Mouse (Mus musculus) liver, embryonic 13.5 days (tissue): ENCODE measurements around the gene S1pr3. TPM values are rescaled to one million over a fixed set of nuclear protein-coding genes. Genes with fewer than 3 reads are reported as not detected.

Experiments
- ATAC-seq: fragments of 200-750 bp; cut with Nextera tagmentation; 2 replicates; pipeline ENCODE4 v1.8.0; 2017; ENCODE audit warnings: low read depth, mild to moderate bottlenecking, moderate number of reproducible peaks, moderate library complexity
- DNase-seq: peaks from one replicate; pipeline ENCODE4 v3.0.0; 2022
- H3K27ac ChIP-seq: fragments of 300-500 bp; sonication (generic); 2 replicates; pipeline ENCODE4 v1.5.1; 2015; ENCODE audit warnings: moderate library complexity, mild to moderate bottlenecking, inconsistent platforms
- H3K27me3 ChIP-seq: fragments of 300-500 bp; sonication (generic); 2 replicates; pipeline ENCODE4 v1.6.1; 2015; ENCODE audit warnings: mild to moderate bottlenecking, inconsistent platforms
- H3K36me3 ChIP-seq: fragments of 300-500 bp; sonication (generic); 2 replicates; pipeline ENCODE4 v1.6.1; 2015; ENCODE audit warnings: mild to moderate bottlenecking, inconsistent platforms
- H3K4me1 ChIP-seq: fragments of 300-500 bp; sonication (generic); replicated peaks from 2 replicates; pipeline ENCODE4 v1.6.1; 2015; ENCODE audit warnings: inconsistent platforms
- H3K4me2 ChIP-seq: fragments of 300-500 bp; sonication (generic); 2 replicates; pipeline ENCODE4 v1.6.1; 2015; ENCODE audit warnings: inconsistent platforms, mild to moderate bottlenecking, moderate library complexity
- H3K4me3 ChIP-seq: fragments of 300-500 bp; sonication (generic); replicated peaks from 2 replicates; pipeline ENCODE4 v1.5.1; 2015; ENCODE audit warnings: mild to moderate bottlenecking, inconsistent platforms
- H3K9ac ChIP-seq: fragments of 300-500 bp; sonication (generic); 2 replicates; pipeline ENCODE4 v1.6.1; 2015; ENCODE audit warnings: mild to moderate bottlenecking, inconsistent platforms
- H3K9me3 ChIP-seq: fragments of 300-500 bp; sonication (generic); replicated peaks from 2 replicates; pipeline ENCODE4 v1.6.1; 2016; ENCODE audit warnings: inconsistent platforms
- WGBS: fragments of 180-500 bp; shearing (Covaris S2); methylation state at CpG from one replicate; pipeline ENCODE4 v1.1.7; 2015; ENCODE audit not compliant: insufficient replicate concordance; 5-methylcytosine and 5-hydroxymethylcytosine counted together
- polyA plus RNA-seq: library from polyadenylated mRNA; unstranded; fragments of >200 nt; fragmentation: Nextera tagmentation; extraction: Ambion mirVana; gene quantifications from 2 replicates; pipeline ENCODE4 v1.2.1, GENCODE M21; 2015

The S1pr3 gene
- polyA plus RNA-seq, 1 experiment from 2014 or later: 1.8 TPM

DNA sequence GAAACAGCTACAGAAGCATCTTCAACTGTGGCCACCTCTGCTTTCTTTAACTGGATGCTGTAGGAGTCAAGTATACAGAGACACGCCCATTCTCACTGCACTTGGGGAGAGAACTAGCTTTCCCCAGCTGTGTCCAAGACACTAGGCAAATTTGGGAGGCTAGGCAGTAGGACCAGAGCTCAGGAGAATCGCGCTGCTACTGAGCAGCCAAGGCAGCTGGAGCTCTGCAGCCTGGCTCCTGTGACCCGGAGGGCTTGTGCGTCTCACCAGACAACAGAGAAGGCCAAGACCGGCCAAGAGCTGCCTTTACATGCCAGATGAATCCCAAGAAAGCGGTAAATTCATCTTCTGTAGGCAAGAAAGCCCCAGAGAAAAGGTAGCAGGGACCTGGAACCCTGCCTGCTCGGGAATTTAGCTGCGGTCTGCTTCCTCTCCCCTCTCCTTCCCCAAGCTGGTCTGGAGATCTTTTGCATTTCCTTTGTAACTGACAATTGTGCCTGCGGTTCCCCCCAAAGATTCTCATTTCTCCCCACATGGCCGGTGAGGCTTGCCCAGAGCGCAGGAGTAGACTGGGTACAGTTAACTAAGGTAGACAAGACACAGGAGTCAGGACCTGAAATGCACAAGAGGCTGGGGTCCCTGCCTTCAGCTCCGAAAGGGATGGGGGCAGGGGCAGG is 760 bp upstream of the S1pr3 start:
- Histone ChIP-seq H3K4me1 (no peaks in the 10 kb centered on the region), H3K4me3 (no peak overlapping the region), H3K4me2 (0 out of 2 replicates have a peak overlapping the region, but pooled peaks have one; percentile 59), H3K36me3 (no peaks in the 10 kb centered on the region), H3K9ac (no peak overlapping the region), H3K9me3 (no peaks in the 10 kb centered on the region), H3K27ac (no peak overlapping the region), H3K27me3 (peaks cover 44% of the 10 kb centered on the region)
- DNase-seq (no peak), ATAC-seq (no peak)
- 17% methylated on average over 13 of the region's 13 CpGs for WGBS

DNA sequence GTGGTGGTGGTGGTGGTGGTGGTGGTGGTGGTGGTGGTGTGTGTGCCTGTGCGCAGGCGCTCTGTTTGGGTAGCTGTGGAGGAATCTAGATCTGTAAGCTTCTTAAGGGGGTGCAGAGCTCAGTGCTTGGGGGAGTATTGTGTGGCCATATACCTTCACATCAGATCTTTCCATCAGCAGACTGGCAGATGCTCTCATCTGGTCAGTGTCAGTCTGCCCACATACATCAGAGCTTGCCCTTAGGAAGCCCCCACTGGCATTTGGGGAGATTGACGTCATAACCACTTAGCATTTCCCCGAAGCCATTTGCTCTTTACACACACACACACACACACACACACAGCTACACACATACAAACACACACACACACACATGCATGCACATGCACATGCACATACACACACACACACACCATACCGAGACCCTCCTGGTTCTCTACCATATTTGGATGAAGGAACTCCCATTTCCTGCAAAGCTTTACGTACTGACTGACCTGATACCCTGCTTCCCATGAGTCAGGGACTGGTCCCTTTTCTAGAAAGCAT is 1.6 kb downstream of the S1pr3 start:
- WGBS: 57% methylated on average over 6 of the region's 6 CpGs
- Histone ChIP-seq H3K36me3 (no peaks in the 10 kb centered on the region), H3K4me1 (no peaks in the 10 kb centered on the region), H3K4me3 (no peak overlapping the region), H3K27ac (no peak overlapping the region), H3K4me2 (no peak overlapping the region), H3K9me3 (no peaks in the 10 kb centered on the region), H3K27me3 (peaks cover 44% of the 10 kb centered on the region), H3K9ac (no peak overlapping the region)
- DNase-seq (no peak), ATAC-seq (no peak)

DNA sequence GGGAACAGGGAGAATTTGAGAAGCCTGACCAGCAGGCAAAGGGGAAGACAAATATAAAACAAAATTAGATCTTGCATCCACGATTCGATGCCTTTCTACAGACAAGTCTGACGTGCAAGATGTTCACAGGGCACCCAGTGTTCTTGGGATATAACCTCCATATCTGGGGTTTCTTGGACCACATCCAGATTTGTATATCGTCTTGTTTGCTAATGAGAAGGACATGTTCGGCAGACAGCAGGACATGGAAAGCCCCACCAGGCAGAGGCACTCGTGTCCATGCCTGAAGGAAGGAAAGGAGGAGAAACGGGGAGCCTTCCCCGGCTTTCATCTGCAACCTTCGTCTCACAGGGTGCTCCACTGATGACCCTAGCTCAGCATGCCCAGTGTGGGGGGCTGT is 2.8 kb downstream of the S1pr3 start:
- Histone ChIP-seq H3K27me3 (peaks cover 44% of the 10 kb centered on the region), H3K36me3 (no peaks in the 10 kb centered on the region), H3K4me1 (no peaks in the 10 kb centered on the region), H3K9me3 (no peaks in the 10 kb centered on the region), H3K27ac (no peak overlapping the region), H3K4me2 (no peak overlapping the region), H3K4me3 (no peak overlapping the region), H3K9ac (no peak overlapping the region)
- no peak for DNase-seq
- 68% methylated on average over 9 of the region's 9 CpGs for WGBS
- ATAC-seq: no peak

DNA sequence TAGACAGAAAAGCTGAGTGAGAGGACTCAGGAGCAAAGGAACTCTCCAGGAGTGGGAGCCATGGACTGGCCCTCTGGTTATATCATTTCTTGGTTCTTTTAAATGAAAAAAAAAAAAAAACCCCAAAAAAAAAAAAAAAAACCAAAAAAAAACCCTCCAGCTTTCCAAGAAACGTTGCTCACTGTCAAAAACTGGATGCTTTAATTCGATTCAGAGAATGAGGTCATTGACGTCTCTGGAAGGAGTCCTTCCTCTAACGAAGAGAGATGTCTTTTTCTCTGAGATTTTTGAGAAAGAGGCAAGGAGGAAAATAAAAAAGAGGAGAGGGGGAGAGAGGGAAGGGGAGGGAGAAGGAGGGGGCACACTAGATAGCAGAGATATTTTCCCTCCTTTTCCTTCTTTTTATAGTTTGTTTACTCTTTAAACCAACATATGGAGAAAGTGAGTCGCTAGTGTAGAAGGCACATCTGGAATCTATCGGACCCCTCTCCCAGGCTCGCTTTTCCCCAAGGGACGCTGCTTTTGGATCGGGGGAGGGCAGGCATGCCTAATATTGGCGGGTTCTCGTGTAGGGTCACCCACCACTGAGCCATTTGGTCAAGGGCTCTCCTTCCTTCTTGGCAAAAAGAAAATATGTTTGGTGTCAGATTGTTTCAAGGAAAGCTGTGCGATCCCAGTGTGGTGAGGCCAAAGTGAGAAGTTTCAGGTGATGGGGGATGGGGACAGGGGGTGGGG is 3.4 kb downstream of the S1pr3 start:
- H3K9ac ChIP-seq: no peak overlapping the region
- ATAC-seq (no peak), DNase-seq (no peak)
- H3K27me3 ChIP-seq: peaks cover 38% of the 10 kb centered on the region
- no peak overlapping the region for H3K27ac ChIP-seq
- H3K4me2 ChIP-seq: no peak overlapping the region
- no peaks in the 10 kb centered on the region for H3K4me1 ChIP-seq
- WGBS: 53% methylated on average over 12 of the region's 12 CpGs
- H3K4me3 ChIP-seq: no peak overlapping the region
- no peaks in the 10 kb centered on the region for H3K9me3 ChIP-seq
- no peaks in the 10 kb centered on the region for H3K36me3 ChIP-seq

DNA sequence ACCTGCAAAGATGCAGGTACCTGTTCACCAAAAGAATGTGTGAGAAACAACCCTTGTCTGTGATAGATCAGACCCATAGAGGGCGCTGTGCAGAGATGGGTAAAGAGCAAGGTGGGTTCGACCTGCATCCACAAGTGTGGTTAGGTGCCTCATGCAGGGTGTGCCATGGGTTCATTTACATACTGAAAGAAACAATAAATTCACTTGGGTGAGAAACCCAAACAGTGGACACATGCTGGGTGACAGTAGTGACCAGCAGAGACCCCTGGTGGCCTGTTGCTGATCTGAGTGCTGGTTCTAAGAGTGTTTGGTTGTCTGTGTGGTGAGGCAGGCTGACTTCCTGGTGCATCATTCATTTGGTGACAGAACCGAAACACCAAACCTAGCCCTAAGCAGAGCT is 5.0 kb downstream of the S1pr3 start:
- 36% methylated on average over 3 of the region's 3 CpGs for WGBS
- Histone ChIP-seq H3K27me3 (peaks cover 22% of the 10 kb centered on the region), H3K4me3 (no peak overlapping the region), H3K27ac (no peak overlapping the region), H3K9ac (no peak overlapping the region), H3K4me1 (no peaks in the 10 kb centered on the region; the same call in 1 of the 2 replicates), H3K9me3 (no peaks in the 10 kb centered on the region), H3K4me2 (no peak overlapping the region), H3K36me3 (no peaks in the 10 kb centered on the region)
- no peak for ATAC-seq
- DNase-seq: no peak

DNA sequence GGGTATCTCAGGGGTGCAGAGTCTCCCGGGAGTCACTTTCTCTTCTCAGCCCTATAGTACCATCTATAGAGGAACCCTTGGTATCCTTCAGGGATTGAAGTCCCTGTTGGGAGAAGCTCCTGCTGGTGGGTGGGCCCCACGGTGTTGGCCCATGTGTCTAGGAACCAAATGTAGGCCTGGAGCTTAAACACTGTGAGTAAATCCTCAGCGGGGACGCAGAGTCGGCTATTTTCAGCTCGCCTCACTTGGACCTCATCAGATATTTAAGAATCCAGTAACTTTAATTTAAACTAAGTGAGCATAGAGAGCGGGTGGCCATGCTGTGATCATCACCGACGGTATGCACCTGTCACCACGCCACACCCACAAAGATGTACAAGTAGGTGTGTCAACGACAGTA is 8.3 kb downstream of the S1pr3 start:
- H3K9ac ChIP-seq: no peak overlapping the region
- 77% methylated on average over 11 of the region's 11 CpGs for WGBS
- DNase-seq (no peak), ATAC-seq (no peak)
- H3K4me2 ChIP-seq: no peak overlapping the region
- no peaks in the 10 kb centered on the region for H3K36me3 ChIP-seq
- no peaks in the 10 kb centered on the region; the same call in 1 of the 2 replicates for H3K4me1 ChIP-seq
- no peak overlapping the region for H3K4me3 ChIP-seq
- H3K27ac ChIP-seq: no peak overlapping the region
- H3K27me3 ChIP-seq: no peaks in the 10 kb centered on the region
- H3K9me3 ChIP-seq: no peaks in the 10 kb centered on the region

DNA sequence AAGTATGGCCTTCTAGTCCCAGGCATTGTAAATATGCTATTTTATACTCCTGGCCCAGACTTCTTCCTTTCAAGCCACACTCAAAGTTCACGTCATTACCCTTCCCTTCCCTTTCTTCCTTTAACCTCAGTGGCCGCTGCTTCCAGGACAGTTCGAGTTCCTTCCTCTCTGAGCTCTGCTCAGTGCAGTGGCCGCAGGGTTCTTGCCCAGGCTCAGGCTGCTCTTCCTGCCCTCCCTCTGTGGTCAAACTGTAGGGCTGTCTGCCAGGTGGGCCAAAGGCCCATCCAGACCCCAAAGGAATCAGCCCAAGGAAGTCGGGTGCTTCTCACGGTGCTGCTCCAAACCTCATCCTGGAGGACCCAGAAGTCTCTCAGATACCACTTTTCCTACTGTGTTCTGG is 9.4 kb downstream of the S1pr3 start:
- Histone ChIP-seq H3K9me3 (no peaks in the 10 kb centered on the region), H3K27me3 (no peaks in the 10 kb centered on the region), H3K27ac (peak overlapping the region; percentile 34; the same call in 1 of the 2 replicates), H3K4me1 (no peaks in the 10 kb centered on the region; the same call in 1 of the 2 replicates), H3K36me3 (no peaks in the 10 kb centered on the region), H3K4me3 (no peak overlapping the region), H3K4me2 (no peak overlapping the region), H3K9ac (no peak overlapping the region)
- DNase-seq: no peak
- 32% methylated on average over 6 of the region's 6 CpGs for WGBS
- no peak for ATAC-seq

DNA sequence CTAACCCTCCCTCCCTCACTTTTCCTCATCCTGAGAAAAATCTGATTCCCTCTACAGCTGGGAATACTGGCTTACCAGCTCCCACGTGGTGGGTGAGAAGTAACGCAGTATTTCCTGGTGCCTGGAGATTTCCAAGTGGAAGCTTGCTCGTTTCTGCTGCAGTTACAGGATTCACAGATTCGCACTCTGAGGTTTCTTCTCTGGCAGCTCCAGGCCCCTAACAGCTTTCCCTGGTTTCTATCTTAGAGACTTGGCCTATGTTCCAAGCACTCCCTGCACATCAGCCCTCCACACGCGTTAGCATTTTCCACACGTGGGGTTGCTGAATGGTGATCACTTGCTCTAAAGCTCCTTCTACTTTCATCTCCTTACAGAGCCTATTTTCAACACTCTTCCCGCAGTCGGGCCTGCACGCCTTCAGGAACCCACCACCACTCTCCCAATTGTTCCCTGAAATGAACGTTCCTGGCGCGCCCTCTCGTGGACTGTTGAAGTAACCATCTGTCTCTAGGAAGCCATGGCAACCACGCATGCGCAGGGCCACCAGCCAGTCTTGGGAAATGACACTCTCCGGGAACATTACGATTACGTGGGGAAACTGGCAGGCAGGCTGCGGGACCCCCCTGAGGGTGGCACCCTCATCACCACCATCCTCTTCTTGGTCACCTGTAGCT is 10.0 kb downstream of the S1pr3 start:
- WGBS: 8% methylated on average over 20 of the region's 20 CpGs
- ATAC-seq: no peak

DNA sequence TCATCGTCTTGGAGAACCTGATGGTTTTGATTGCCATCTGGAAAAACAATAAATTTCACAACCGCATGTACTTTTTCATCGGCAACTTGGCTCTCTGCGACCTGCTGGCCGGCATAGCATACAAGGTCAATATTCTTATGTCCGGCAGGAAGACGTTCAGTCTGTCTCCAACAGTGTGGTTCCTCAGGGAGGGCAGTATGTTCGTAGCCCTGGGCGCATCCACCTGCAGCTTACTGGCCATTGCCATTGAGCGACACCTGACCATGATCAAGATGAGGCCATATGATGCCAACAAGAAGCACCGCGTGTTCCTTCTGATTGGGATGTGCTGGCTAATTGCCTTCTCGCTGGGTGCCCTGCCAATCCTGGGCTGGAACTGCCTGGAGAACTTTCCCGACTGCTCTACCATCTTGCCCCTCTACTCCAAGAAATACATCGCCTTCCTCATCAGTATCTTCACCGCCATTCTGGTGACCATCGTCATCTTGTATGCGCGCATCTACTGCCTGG is 10.6 kb downstream of the S1pr3 start:
- Histone ChIP-seq H3K9ac (no peak overlapping the region), H3K36me3 (no peaks in the 10 kb centered on the region), H3K4me3 (no peak overlapping the region), H3K27me3 (no peaks in the 10 kb centered on the region), H3K27ac (no peak overlapping the region), H3K4me1 (no peaks in the 10 kb centered on the region; the same call in 1 of the 2 replicates), H3K4me2 (no peak overlapping the region), H3K9me3 (no peaks in the 10 kb centered on the region)
- 68% methylated on average over 19 of the region's 19 CpGs for WGBS
- ATAC-seq (no peak), DNase-seq (no peak)

More for the DNA sequence above, 10.0 kb downstream of the S1pr3 start:
- DNase-seq: peak; percentile 64
- Histone ChIP-seq H3K4me2 (no peak overlapping the region), H3K27me3 (no peaks in the 10 kb centered on the region), H3K9me3 (no peaks in the 10 kb centered on the region), H3K4me3 (no peak overlapping the region), H3K4me1 (no peaks in the 10 kb centered on the region; the same call in 1 of the 2 replicates), H3K27ac (peak overlapping the region; percentile 34; the same call in 1 of the 2 replicates), H3K9ac (no peak overlapping the region), H3K36me3 (no peaks in the 10 kb centered on the region)

DNA sequence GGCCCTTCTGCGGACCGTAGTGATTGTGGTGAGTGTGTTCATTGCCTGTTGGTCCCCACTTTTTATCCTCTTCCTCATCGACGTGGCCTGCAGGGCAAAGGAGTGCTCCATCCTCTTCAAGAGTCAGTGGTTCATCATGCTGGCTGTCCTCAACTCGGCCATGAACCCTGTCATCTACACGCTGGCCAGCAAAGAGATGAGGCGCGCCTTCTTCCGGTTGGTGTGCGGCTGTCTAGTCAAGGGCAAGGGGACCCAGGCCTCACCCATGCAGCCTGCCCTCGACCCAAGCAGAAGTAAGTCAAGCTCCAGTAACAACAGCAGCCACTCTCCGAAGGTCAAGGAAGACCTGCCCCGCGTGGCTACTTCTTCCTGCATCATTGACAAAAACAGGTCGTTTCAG is 11.1 kb downstream of the S1pr3 start:
- Histone ChIP-seq H3K9ac (no peak overlapping the region), H3K27me3 (no peaks in the 10 kb centered on the region), H3K4me3 (no peak overlapping the region), H3K27ac (no peak overlapping the region), H3K9me3 (no peaks in the 10 kb centered on the region), H3K4me1 (no peaks in the 10 kb centered on the region; the same call in 1 of the 2 replicates), H3K36me3 (no peaks in the 10 kb centered on the region), H3K4me2 (no peak overlapping the region)
- no peak for DNase-seq
- 78% methylated on average over 15 of the region's 15 CpGs for WGBS
- ATAC-seq: no peak

DNA sequence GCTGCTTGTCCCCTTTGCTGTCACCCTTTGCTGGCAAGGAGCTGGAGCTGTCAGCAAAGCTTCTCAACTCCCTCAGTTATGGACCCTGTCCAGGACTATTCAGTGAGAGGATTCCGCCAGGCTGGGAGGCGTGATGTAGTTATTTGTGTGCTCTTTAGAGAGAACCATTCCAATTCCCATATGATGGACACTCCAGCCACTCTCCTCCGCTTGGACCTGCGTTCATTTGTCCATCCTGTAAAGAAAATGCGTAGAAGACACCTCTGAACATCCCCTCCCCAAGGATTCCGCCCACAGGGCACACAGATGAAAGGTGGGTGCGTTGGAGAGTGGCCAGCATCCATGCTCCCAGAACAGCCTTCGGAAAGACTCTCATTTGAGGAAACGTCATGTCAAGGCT is 12.4 kb downstream of the S1pr3 start:
- no peak for DNase-seq
- no peaks in the 10 kb centered on the region for H3K36me3 ChIP-seq
- ATAC-seq: no peak
- no peaks in the 10 kb centered on the region for H3K27me3 ChIP-seq
- H3K27ac ChIP-seq: no peak overlapping the region
- no peak overlapping the region for H3K4me3 ChIP-seq
- H3K9ac ChIP-seq: no peak overlapping the region
- H3K4me2 ChIP-seq: no peak overlapping the region
- WGBS: 72% methylated on average over 9 of the region's 9 CpGs
- H3K4me1 ChIP-seq: no peaks in the 10 kb centered on the region; the same call in 1 of the 2 replicates
- H3K9me3 ChIP-seq: no peaks in the 10 kb centered on the region
